Mouse (Mus musculus) small intestine, adult 2 months (tissue): ENCODE results near the gene Fbn1.

Experiments
- CTCF ChIP-seq: fragments of 200-500 bp; IDR thresholded peaks from 2 replicates; pipeline ENCODE4 v1.5.1; 2012; ENCODE audit warnings: low read depth, mild to moderate bottlenecking, control low read depth, inconsistent platforms, low read length, moderate library complexity, mixed read lengths; ENCODE audit not compliant: insufficient replicate concordance, insufficient read length; ENCODE audit errors: extremely low read depth
- POLR2A ChIP-seq: fragments of 200-500 bp; IDR thresholded peaks from 2 replicates; pipeline ENCODE4 v1.6.1; 2012; ENCODE audit warnings: low read depth, mild to moderate bottlenecking, control low read depth, inconsistent platforms, low read length, moderate library complexity

DNA sequence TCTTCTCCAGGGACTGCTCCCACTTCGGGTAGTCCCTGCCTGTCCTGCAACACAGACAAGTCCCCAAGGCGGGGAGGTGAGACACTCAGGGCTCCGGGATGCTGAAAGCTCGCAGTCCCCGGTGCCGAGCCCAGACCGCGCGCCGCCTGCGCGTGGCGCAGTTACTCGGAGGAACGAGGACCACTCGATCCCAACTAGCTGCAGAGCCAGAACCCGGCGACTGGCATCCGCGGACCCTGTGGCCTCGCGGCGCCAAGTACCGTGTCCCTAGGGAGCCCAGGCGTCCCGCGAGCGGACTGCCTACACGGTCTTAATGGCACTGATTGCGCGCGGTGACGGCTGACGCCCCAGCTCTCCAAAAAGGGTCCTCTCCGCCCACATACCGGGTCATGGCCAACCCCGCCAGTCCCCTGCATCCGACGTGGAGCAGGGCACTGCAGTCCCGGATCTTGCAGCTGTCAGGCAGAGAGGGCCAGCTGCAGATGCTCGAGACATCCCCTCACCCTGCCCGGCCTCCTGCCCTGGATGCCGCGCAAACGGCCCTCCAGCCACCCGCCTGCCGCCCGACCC lies 2.0 kb downstream of the Fbn1 start:
- TF ChIP-seq POLR2A (no peak), CTCF (no peak)
